Mouse (Mus musculus) midbrain, postnatal 0 days (tissue): ENCODE data around the gene Mapk8. TPM values are rescaled to one million over a fixed set of nuclear protein-coding genes. Genes with fewer than 3 reads are reported as not detected.

Source experiments
- ATAC-seq: fragments of 200-750 bp; cut with Nextera tagmentation; 2 replicates; pipeline ENCODE4 v1.8.0; 2017; ENCODE audit warnings: moderate number of reproducible peaks, mild to moderate bottlenecking, moderate TSS enrichment, moderate library complexity; ENCODE audit not compliant: low FRiP score
- DNase-seq: peaks from one replicate; pipeline ENCODE4 v3.0.0-alpha.2; 2015; ENCODE audit warnings: low spot score
- H3K27ac ChIP-seq: fragments of 300-500 bp; sonication (generic); 2 replicates; pipeline ENCODE4 v1.5.1; 2014; ENCODE audit warnings: low read depth, mild to moderate bottlenecking, low read length, mixed read lengths
- H3K27me3 ChIP-seq: fragments of 300-500 bp; sonication (generic); 2 replicates; pipeline ENCODE4 v1.6.1; 2014; ENCODE audit warnings: low read length, control low read depth, mixed read lengths; ENCODE audit not compliant: insufficient read depth
- H3K36me3 ChIP-seq: fragments of 300-500 bp; sonication (generic); 2 replicates; pipeline ENCODE4 v1.6.1; 2014; ENCODE audit warnings: low read length, control low read depth, mixed read lengths; ENCODE audit not compliant: insufficient read depth
- H3K4me1 ChIP-seq: fragments of 300-500 bp; sonication (generic); 2 replicates; pipeline ENCODE4 v1.6.1; 2014; ENCODE audit warnings: mild to moderate bottlenecking, control low read depth, antibody characterized with exemption, low read length, mixed read lengths; ENCODE audit not compliant: insufficient read depth
- H3K4me2 ChIP-seq: fragments of 300-500 bp; sonication (generic); 2 replicates; pipeline ENCODE4 v1.6.1; 2014; ENCODE audit warnings: low read depth, mild to moderate bottlenecking, low read length, mixed read lengths; ENCODE audit not compliant: poor library complexity, severe bottlenecking
- H3K4me3 ChIP-seq: fragments of 300-500 bp; sonication (generic); 2 replicates; pipeline ENCODE4 v1.5.1; 2014; ENCODE audit warnings: low read depth, mild to moderate bottlenecking, low read length, moderate library complexity
- H3K9ac ChIP-seq: fragments of 300-500 bp; sonication (generic); replicated peaks from 2 replicates; pipeline ENCODE4 v1.6.1; 2014; ENCODE audit warnings: mild to moderate bottlenecking, low read length, moderate library complexity, mixed read lengths; ENCODE audit not compliant: poor library complexity, severe bottlenecking
- H3K9me3 ChIP-seq: fragments of 300-500 bp; sonication (generic); 2 replicates; pipeline ENCODE4 v1.6.1; 2016; ENCODE audit warnings: low read length, control low read depth
- CTCF ChIP-seq: IDR thresholded peaks from 2 replicates; pipeline ENCODE4 v1.5.1; 2016; ENCODE audit warnings: antibody characterized with exemption, mild to moderate bottlenecking
- WGBS: fragments of 180-500 bp; shearing (Covaris S2); extraction: QIAGEN DNeasy Blood & Tissue Kit; methylation state at CpG from one replicate; pipeline ENCODE4 v1.1.7; 2014; 5-methylcytosine and 5-hydroxymethylcytosine counted together
- polyA plus RNA-seq: library from polyadenylated mRNA; unstranded; fragments of >200 nt; fragmentation: Nextera tagmentation; extraction: Ambion mirVana; gene quantifications from 2 replicates; pipeline ENCODE4 v1.2.1, GENCODE M21; 2015
- total RNA-seq: library from RNA; depleted of rRNA; stranded (reverse); fragments of >200 nt; gene quantifications from 2 replicates; pipeline ENCODE4 v1.2.3, GENCODE M21; 2014; rRNA removed

Mapk8 gene
- total and polyA plus RNA-seq, 2 experiments from 2014 or later, result 32.6 to 102 TPM

DNA sequence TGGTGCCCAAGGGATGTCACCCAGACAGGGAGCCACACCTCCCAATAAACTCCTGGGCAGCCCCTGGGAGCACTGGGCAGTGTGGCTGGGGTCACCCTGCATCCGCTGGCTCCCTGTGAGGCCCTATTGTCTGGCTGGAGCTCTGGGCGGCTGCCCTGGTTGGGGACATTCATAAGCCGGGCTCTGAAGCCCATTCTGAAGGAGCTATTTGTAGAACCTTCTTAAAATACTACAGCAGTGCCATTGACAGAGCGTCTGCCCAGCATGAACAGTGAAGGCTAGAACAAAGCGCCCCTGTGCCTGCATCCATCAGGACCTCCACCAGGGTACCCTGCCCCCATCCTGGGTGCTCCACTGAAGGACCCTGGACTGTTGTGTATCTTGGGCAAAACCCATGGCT is 118.6 kb downstream of the Mapk8 start:
- ATAC-seq (no peak), DNase-seq (no peak)
- H3K9me3 ChIP-seq, result no peaks in the 10 kb centered on the region
- 35% methylated on average over 5 of the region's 5 CpGs for WGBS
- no peaks in the 10 kb centered on the region for H3K36me3 ChIP-seq
- no peak overlapping the region for H3K9ac ChIP-seq
- H3K4me2 ChIP-seq, result no peak overlapping the region
- no peak overlapping the region for H3K4me3 ChIP-seq
- H3K27me3 ChIP-seq, result no peaks in the 10 kb centered on the region
- TF ChIP-seq CTCF, result no peak; the same call in 1 of the 2 replicates
- no peak overlapping the region for H3K27ac ChIP-seq
- no peaks in the 10 kb centered on the region for H3K4me1 ChIP-seq

Other genes with a start within 250 kb of the Mapk8 start
- gene Arhgap22, start 233.1 kb downstream of the Mapk8 start, total RNA-seq, result 4.2 and 5.7 TPM in 2 replicates
- gene Arhgap22, start 233.1 kb downstream of the Mapk8 start, polyA plus RNA-seq, result 3.4 and 4.3 TPM in 2 replicates
- 0.71 and 0.76 TPM in 2 replicates for gene Frmpd2, start 24.5 kb upstream of the Mapk8 start, total RNA-seq
- gene Frmpd2, start 24.5 kb upstream of the Mapk8 start, polyA plus RNA-seq, result 0.63 and 0.73 TPM in 2 replicates
- 1.1 and 1.2 TPM in 2 replicates for gene Ptpn20, start 142.0 kb upstream of the Mapk8 start, total RNA-seq
- 0.17 and 0.33 TPM in 2 replicates for gene Ptpn20, start 142.0 kb upstream of the Mapk8 start, polyA plus RNA-seq